Mouse (Mus musculus) spleen, postnatal 4 days (tissue): ENCODE data around the gene Ncapg2.

Source experiments
- DNase-seq, 2 experiments: peaks; one replicate each; pipeline ENCODE4 v3.0.0; 2022; ENCODE audit warnings: low spot score in 2 of 2

The Ncapg2 gene

GRCm38 (mm10) chr12:116405045-116405835, at the start of gene Ncapg2:
Gene Ncapg2, plus strand, starts transcription at chr12:116405402.
- peak; percentile 100 for DNase-seq

GRCm38 (mm10) chr12:116362091-116362490, 43.1 kb upstream of the Ncapg2 start:
- no peak for DNase-seq

GRCm38 (mm10) chr12:116366900-116367299, 38.3 kb upstream of the Ncapg2 start:
- DNase-seq = no peak

GRCm38 (mm10) chr12:116367346-116367745, 37.9 kb upstream of the Ncapg2 start:
- DNase-seq = no peak

- no peak for DNase-seq
These were observed 36.3 kb upstream of the Ncapg2 start for GRCm38 (mm10) chr12:116368857-116369256.

GRCm38 (mm10) chr12:116383101-116383500, 22.1 kb upstream of the Ncapg2 start:
- no peak for DNase-seq

GRCm38 (mm10) chr12:116383995-116384394, 21.2 kb upstream of the Ncapg2 start:
- no peak for DNase-seq

- DNase-seq = no peak
These were observed 18.4 kb upstream of the Ncapg2 start for GRCm38 (mm10) chr12:116386802-116387201.

- no peak for DNase-seq
These were observed 15.3 kb upstream of the Ncapg2 start for GRCm38 (mm10) chr12:116389868-116390267.

- no peak for DNase-seq
These were observed 10.9 kb upstream of the Ncapg2 start for GRCm38 (mm10) chr12:116394327-116394726.

- DNase-seq = no peak
These were observed 9.9 kb upstream of the Ncapg2 start for GRCm38 (mm10) chr12:116395312-116395711.

GRCm38 (mm10) chr12:116396072-116396695, 9.0 kb upstream of the Ncapg2 start:
- DNase-seq = no peak

- peak; percentile 35 to 70 for DNase-seq
These were observed 1.1 kb upstream of the Ncapg2 start for GRCm38 (mm10) chr12:116404012-116404679.

- peak in 1 of 2 experiments; percentile 44 for DNase-seq
These were observed 594 bp downstream of the Ncapg2 start for GRCm38 (mm10) chr12:116405836-116406155.

GRCm38 (mm10) chr12:116407883-116408282, 2.7 kb downstream of the Ncapg2 start:
- DNase-seq = no peak

GRCm38 (mm10) chr12:116414941-116415340, 9.7 kb downstream of the Ncapg2 start:
- no peak for DNase-seq

- no peak for DNase-seq
These were observed 11.3 kb downstream of the Ncapg2 start for GRCm38 (mm10) chr12:116416514-116416913.

GRCm38 (mm10) chr12:116421656-116422055, 16.5 kb downstream of the Ncapg2 start:
- DNase-seq = no peak

- DNase-seq = no peak
These were observed 20.2 kb downstream of the Ncapg2 start for GRCm38 (mm10) chr12:116425392-116425791.

- no peak for DNase-seq
These were observed 28.5 kb downstream of the Ncapg2 start for GRCm38 (mm10) chr12:116433742-116434141.

GRCm38 (mm10) chr12:116435232-116435631, 30.0 kb downstream of the Ncapg2 start:
- DNase-seq = no peak

- no peak for DNase-seq
These were observed 30.9 kb downstream of the Ncapg2 start for GRCm38 (mm10) chr12:116436125-116436524.

- no peak for DNase-seq
These were observed 33.4 kb downstream of the Ncapg2 start for GRCm38 (mm10) chr12:116438591-116438990.
